Mouse (Mus musculus) cerebellum, postnatal 10 days (tissue): ENCODE measurements around the gene Ptpro.

Experiments used
- DNase-seq, 2 experiments: peaks; one replicate each; pipeline ENCODE4 v3.0.0; 2021; ENCODE audit warnings: mixed read lengths in 2 of 2

The Ptpro gene

DNA sequence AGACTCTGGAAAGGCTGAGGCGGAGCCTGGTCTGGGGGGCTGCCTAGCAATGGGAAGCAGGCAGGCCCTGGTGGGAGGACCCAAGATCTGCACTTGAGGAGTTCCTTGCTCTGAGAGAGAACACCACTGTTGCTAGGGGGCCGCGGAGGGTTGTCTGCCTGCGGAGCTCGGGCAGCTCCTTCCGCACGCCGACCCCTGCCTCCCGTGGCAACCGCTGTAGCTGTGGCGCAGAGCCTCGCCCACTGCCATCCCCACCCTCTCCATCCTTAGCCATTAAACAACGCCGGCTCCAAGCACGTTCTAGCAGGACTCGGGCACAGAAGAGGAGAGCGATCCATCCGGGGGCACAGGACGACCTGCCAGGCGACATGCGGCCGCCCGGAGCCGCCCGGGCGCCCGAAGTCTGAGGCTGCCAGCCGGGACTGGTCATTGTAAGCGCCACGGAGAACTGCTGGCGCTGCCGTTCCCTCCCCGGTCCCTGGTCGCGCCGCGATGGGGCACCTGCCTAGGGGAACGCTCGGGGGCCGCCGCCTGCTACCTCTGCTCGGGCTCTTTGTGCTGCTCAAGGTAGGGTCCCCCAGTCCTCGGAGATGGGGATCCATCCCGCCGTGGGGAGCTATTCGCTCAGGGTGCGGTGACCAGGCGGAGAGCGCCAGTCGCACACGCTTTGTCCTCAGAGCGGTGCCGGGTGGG, at the start of gene Ptpro:
Ptpro (plus strand) TSS at position 126 of the 693 bp plus-strand sequence.
- DNase-seq, result peak; percentile 72 to 79

DNA sequence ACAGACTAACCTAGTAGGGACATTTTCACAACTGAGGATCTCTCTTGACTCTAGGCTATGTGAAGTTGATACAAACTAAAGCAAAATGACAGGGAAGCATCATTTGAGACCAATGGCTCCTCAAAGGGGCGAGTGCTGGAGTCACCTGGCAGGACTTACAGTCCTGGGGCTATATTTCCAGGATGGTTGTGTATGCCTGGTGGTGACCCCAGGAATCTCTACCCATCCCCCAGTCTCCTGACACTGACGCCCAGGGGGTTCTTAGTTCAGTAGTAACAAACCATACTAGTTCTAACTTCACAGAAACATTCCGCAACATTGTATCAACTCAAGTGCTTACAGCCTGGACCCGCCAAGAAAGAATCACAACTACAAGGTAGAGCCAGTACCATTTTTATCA, 49.5 kb upstream of the Ptpro start:
- DNase-seq, result no peak

DNA sequence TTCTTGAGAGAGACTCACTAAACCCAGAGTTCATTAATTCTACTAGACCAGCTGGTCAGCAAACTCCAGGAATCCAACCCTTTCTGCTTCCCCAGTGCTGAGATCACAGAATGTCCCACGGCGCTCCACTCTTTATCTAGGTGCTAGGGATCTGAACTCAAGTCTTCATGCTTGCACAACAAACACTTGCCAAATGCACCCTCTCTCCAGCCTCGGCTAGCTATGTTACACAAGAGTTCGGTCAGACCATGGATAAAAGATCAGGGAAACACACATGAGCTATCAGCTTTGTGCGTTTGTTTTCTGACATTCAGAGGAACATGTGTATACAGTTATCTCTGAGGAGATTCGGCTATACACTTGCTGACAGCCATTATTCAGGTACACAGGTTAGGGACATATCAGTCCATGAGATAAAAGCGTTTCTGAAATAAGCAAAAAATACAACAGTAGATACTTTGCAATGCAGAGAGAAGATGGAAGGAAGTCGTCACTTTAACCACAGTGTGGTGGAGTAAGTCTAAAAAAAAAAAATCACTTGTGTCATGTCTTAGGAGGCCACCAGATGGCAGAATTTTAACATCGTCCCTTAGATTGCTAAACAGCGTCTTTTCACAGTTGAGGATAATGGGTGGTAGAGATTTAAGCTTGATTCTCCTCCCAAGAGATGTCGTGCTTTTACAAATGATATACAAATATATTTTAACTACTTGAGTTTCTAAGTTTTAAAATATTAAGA, 46.3 kb upstream of the Ptpro start:
- peak; percentile 57 to 70 for DNase-seq

DNA sequence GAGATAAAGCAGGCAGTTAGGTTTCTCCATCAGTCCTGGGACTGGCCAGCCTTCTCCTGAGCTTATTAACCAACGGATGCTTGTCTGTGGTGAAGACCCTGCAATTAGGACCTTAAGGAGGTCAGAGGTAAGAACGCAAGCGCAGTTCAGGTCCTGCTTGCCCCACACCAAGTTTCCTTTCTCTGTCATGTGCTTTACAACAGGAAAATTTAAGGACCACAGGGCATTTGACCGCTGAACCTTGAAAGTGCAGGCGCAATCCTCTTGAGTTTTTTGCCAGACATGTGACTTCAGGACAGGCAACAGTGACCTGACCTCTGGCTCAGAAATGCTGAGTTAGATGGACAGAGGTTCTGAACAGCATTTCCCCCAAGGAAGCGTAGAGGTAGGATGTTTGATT, 45.0 kb upstream of the Ptpro start:
- no peak for DNase-seq

DNA sequence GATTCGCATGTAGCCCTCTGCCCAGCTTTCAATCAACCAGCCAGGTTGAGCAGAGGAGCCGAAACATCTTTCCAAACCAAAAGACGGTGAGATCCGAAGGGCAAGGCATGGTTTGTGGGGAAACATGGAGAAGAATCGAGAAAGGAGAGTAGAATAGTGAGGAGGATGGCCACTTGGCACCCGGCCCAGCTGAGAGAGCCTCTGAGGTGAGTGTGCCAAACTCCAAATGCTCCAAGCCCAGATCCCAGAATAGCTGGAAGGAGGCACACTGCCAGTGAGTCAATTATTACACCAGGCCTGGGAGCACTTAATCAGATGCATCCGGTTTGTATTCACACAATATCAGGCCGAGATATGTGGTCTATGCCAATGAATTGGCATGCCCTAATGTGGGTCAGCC, 42.1 kb upstream of the Ptpro start:
- peak; percentile 98 for DNase-seq

DNA sequence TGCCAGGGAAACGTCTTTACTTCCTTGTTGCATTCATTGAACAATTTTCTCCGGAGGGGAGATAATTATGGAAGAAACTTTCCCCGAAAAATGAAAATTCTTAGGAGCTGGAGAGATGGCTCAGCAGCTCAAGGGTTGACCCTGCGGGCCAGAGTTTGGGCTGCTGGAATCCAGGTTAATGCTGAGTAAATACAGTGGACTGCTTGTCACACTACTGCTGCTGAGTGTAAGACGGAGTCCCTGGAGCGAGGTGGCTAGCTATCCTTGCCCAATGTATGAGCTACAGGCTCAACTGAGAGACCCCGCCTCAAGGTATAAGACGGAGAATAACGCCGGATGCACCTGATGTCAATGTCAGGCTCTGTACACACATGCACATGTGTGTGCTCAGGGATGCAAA, 41.1 kb upstream of the Ptpro start:
- peak in 1 of 2 experiments; percentile 2 for DNase-seq

DNA sequence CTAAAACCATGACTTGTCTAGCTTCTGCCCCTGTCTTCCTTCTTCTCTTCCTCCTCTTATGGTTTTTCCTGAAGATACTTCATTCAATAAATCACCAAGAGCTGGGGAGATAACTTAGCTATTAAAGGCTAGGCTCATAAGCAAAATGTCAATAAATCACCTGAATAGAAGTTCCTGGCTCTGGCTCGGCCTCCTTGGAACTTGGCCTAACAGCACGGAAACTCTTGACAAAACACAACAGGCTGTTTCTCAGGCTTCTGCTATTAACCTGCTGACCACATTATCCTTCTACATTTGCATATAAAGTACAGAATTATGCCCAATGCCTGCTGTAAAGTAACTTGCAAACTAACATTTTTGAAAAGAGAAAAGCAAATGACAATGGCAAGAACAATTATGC, 40.7 kb upstream of the Ptpro start:
- peak in 1 of 2 experiments; percentile 7 for DNase-seq

DNA sequence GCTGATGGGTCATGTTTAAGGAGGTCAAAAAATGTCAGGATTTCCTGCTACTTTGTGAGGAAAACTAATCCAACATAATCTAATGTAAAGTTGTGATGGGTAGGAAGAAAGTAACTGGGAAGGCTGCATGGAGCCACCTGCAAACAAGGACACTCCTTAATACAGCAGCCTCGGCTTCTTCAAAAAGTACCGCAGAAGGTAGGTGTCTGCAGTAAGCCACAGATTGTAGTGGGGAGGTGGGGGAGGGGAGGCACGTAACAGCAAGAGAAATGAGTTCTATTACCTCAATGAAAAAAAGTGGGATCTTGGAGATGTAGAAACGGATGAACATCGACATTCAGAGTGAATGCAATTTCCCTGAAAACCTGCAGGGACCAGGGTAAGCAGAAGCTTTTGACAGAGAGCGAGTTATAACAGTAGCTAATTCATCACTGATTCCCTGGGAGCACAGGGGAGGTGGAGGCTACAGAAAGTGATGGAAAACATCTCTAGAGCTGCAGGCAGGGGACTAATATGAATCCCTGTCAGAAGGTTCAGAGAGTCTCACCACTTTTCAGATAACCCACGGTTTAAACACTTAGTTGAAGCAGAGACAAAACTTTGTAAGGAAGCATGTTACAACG, 34.2 kb upstream of the Ptpro start:
- DNase-seq, result no peak

DNA sequence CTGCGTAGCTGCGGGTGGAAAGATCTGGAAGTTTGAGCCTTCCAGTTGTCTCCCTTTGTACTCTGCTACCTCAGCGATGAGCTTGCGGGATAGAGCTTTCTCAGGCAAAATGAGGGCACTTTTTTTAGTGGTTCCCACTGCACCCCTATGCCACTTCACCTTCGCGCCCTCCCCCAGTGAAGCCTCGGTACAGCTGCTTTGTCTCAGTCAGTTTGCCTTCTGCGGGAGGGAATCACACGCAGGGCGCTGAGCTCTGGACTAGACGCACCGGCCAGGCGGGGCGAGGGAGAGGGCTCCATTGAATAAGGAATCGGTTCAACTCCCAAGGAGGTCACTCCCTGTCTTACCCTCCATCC, 746 bp downstream of the Ptpro start:
- DNase-seq, result peak; percentile 55 to 64

DNA sequence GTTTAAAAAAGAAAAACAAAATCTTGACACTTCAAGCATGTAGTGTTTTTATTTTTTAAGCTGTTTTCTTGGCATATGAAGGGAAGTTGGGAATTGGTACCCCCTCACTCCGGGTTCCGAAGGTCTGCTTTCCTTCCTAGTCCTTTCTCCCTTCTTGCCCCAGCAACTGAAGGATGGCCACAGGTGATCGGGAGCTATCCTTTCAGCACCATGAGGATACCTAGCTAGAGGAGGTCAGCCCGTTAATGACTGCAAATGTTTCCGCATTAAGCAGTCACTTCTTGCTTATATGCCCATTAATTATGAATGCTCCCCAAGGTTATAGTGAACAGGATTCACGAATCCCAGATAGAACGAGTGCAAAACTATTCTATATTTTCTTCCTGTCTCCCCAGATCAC, 1.3 kb downstream of the Ptpro start:
- DNase-seq, result no peak

DNA sequence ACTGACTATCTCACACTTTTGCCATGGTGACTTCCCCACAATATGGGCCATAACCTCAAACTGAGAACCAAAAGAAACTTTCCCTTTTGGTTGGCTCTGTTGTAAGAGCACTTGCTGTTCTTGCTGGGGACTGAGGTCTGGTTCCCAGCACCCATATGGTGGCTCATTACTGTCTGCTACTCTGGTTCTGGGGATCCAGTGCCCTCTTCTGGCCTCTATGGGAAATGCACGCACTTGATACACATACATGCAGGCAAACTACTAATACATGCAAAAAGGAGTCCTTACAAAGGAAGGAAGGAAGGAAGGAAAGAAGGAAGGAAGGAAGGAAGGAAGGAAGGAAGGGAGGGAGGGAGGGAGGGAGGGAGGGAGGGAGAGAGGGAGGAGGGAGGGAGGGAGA, 8.9 kb downstream of the Ptpro start:
- no peak for DNase-seq

DNA sequence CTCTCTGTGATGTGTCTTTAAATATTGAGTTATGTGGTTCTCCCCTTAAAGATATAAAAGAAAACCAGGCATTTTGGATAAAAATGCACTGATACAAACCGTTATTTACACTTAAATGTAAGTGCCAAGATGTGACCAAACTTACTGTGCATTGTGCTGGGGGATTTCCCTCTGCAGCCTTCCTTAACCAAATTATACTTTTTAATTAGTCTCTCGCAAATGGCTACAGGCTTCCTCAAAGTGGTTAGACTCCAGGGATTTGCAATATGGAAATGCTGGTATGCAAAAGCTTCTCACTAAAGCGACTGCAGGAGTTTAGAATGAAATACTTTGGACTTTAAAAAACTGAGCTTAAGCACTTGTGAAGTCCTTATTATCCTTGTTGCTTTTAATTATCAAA, 10.0 kb downstream of the Ptpro start:
- DNase-seq, result no peak

DNA sequence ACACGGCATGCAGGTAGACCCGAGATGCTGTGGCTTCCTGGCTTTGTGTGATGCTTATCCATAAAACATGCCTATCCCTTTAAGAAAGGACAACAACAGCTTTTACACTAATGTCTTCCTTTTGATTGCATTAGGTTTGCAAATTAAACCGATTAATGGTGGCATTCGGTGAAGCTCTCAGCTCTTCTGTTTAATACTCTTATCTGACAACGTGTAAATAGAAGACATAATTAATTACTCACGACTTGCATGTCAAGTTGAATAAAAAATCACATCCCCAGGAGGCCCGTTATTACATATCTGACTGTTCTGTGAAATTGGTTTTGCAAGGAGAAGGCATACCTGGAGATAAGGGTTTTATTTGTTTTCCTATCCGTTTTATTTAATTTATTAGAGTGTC, 15.9 kb downstream of the Ptpro start:
- DNase-seq, result no peak

DNA sequence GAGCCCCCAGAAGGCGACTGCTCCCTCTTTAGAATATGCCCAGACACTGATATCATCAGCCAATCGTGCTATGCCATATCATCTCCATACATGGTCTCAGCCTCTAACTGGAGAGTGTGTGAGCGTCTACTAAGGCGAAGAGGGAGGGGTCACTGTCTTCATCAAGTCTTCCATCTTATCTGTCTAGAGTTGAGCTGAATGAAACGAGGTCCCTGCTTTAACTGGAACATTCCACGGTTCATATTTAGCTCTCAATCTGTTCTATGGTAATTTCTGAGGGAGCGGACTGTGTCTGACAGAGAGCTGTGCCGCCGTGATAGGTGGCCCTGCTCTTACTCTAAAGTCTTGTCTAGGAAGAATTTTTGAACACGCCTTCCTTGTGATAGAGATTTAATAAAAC, 16.5 kb downstream of the Ptpro start:
- DNase-seq, result no peak

DNA sequence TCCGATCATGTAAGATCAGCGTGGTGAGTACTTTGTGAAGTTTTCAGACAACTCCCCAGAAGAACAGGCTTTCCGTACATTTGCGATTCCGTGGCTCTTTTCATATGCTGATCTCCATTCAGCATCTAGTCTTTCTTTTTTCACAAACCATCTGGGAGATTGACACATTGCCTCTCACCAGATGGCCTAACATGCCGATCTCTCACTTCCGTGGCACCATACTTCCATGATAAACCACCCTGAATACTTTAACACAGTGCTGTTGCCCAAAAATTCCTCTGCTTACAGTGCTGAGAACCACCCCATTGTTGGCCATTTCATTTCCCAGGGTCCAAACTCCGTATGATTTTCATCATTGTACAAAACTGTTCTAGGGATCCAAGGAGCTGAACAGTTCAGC, 20.4 kb downstream of the Ptpro start:
- no peak for DNase-seq

DNA sequence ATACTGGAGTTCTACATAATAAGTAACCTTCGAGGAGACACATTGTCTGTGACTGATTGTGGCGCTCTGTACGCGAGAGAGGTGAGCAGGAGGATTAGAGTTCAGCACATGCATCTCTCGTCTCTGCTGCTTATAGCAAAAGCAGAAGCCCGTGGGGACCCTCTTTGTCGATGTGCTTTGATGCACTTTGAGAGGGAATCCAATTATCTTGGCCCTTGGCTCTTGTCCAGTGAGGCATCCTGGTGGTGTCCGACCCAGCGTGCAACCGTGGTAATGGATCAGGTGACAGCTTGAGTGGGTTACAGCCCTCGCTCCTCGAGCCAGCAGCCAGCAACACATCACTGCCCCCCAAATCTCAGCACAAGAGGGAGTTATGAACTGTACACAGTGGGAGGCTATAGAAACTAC, 25.5 kb downstream of the Ptpro start:
- DNase-seq, result peak; percentile 60 to 65

DNA sequence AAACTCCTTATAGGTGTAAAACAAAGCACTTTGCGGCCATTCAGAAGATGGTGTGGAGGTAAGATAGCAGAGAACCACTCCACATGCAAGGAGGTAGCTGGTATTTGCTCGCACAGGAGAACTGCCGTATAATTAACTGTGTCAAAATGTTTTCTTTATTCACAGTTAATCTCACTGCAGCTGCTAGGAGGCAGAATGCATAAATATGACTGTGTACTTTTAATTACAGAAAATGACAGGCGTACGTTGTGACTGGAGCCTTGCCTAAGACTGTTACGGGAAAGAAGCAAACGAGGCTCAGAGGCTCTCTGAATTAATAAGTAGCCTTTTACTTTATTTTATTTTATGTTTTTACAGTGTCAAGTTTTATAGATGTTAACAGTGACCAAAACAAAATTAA, 27.5 kb downstream of the Ptpro start:
- DNase-seq, result no peak

DNA sequence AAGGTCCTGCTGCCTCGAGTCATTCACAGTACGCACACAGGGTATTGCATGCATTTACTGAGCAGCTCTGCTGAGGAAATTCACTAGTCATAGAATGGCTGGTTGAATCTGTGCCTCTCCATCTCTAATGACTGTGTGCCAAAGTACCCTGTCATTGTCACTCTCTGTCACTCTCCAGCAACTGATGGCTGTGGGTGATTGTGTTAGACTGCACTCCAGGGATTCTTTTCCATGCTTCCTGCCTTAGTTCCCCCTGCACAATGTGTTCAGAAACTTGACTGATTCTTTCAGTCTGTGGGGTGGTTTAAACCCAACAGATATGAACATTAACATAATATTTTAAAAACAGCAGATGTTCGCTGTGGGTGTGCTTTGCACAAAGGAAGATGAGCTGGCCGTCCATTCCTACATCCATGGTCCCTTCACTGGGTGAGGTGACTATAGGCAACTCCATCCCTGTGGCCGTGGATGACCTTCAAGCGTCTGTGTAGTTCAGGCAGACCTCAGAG, 29.5 kb downstream of the Ptpro start:
- DNase-seq, result no peak

DNA sequence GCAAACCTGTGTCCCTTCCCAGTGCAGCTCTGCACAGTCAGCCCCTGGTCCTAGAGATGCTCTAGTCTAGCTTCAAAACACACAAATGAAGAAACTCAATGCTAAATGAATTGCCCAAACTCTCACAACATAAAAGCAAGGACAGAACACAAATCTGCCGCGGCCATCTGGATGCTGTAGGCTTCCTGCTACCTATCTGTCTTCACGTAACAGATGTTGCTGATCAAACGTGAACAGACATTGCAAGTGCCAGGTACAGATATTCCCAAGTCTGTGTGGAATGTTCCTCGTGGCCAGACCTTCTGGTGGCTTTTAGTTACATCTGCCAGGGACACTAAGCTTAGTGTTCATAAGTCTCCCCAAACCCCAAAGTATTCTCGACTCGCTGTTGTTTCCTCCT, 29.9 kb downstream of the Ptpro start:
- no peak for DNase-seq

DNA sequence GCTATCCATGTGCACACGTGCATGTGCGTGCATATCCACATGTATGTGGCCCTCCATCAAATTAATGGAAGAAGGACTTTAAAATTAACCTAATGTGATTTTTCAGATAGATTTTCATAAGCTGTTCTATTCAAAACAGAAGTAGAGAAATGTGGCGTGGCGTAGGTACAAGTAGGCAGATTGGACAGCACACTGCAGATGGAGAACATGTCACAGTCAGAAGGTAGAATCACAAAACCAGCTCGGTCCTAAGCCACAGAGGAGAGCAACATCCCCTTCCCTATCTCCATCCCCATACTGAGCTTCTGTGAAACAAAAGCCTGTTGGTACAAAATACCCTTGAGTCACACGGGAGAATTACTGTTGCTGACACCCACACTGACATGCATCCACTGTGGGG, 34.3 kb downstream of the Ptpro start:
- DNase-seq, result no peak

DNA sequence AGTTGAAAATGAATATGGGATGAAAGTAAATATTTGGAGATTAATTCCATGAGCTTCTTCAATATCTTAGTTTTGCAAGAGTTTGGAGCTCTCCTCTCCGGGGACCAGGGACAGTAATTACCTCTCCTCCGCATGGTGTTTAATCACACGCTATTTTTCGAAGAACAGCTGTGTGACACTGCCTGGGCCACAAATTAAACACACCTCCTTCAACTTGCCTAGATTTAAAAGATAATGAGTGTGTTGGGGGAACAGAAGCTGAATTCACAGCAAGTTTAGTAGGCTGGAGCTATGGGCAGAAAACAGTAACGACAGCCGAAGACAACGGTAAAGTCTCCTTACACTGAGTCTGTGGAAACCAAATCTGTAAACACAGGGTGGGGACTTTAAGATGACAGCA, 35.7 kb downstream of the Ptpro start:
- no peak for DNase-seq

DNA sequence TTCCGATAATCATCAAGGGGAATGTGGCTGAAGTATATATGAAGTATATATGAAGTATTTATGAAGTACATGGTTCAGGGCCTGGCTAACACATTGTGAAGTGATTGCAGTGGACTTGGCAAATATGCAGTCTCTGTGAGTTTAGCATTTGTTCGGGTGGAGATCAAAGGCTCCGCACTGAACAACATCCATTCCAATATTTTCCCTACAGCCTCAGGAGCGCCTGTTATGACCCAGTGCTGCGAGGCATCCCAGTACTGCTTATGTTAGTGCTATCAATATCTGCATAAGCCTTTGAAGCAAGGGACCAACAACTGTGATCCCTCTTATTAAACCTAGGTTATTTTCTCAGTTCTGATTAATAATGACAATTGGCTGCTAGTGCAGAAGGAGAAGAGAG, 36.1 kb downstream of the Ptpro start:
- no peak for DNase-seq

DNA sequence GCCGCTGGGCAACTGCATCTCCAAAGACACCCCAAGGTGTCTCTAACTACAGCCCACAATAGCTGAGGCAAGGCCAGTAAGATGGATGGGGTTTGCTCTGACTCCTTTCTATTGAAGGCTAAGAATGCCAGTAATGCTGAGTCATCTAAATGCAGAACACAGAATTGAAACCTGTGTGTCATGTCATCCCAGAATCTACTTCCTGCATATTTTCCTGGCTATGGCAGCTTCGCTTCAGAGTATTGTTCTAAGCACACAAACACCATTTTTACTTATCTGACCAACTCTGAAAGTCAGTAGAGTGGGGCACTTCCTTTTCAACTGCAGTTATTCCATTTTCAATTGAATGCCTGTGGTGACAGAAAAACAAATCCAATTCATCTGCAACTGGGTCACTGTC, 40.3 kb downstream of the Ptpro start:
- no peak for DNase-seq
